Mouse (Mus musculus) embryonic facial prominence, embryonic 15.5 days (tissue): Measurements from ENCODE around the gene Wasf2. TPM values are rescaled to one million over a fixed set of nuclear protein-coding genes. Genes with fewer than 3 reads are reported as not detected.
A peak's percentile ranks its signal among the peaks of the same experiment; 100 is the strongest.
"Not testable (repeated sequence)": the region's sequence is repeated elsewhere in the genome, so short reads cannot be mapped to it uniquely, and the experiment has no call there.

Source experiments
- ATAC-seq: fragments of 200-750 bp; cut with Nextera tagmentation; 2 replicates; pipeline ENCODE4 v1.8.0; 2017; ENCODE audit warnings: low read depth, moderate TSS enrichment; ENCODE audit not compliant: insufficient number of reproducible peaks, low FRiP score, low TSS enrichment
- H3K27ac ChIP-seq: fragments of 300-500 bp; sonication (generic); replicated peaks from 2 replicates; pipeline ENCODE4 v1.5.1; 2015; ENCODE audit warnings: mild to moderate bottlenecking, inconsistent platforms
- H3K27me3 ChIP-seq: fragments of 300-500 bp; sonication (generic); 2 replicates; pipeline ENCODE4 v1.6.1; 2015; ENCODE audit warnings: inconsistent platforms
- H3K36me3 ChIP-seq: fragments of 300-500 bp; sonication (generic); 2 replicates; pipeline ENCODE4 v1.6.1; 2015; ENCODE audit warnings: mild to moderate bottlenecking, inconsistent platforms
- H3K4me1 ChIP-seq: fragments of 300-500 bp; sonication (generic); 2 replicates; pipeline ENCODE4 v1.6.1; 2015; ENCODE audit warnings: inconsistent platforms
- H3K4me2 ChIP-seq: fragments of 300-500 bp; sonication (generic); replicated peaks from 2 replicates; pipeline ENCODE4 v1.6.1; 2015; ENCODE audit warnings: mild to moderate bottlenecking, inconsistent platforms
- H3K4me3 ChIP-seq: fragments of 300-500 bp; sonication (generic); replicated peaks from 2 replicates; pipeline ENCODE4 v1.5.1; 2015; ENCODE audit warnings: mild to moderate bottlenecking, inconsistent platforms
- H3K9ac ChIP-seq: fragments of 300-500 bp; sonication (generic); 2 replicates; pipeline ENCODE4 v1.6.1; 2015; ENCODE audit warnings: inconsistent platforms
- H3K9me3 ChIP-seq: fragments of 300-500 bp; sonication (generic); replicated peaks from 2 replicates; pipeline ENCODE4 v1.6.1; 2016; ENCODE audit warnings: inconsistent platforms
- whole genome bisulfite sequencing: fragments of 180-500 bp; shearing (Covaris S2); methylation state at CpG from one replicate; pipeline ENCODE4 v1.1.7; 2015; 5-methylcytosine and 5-hydroxymethylcytosine counted together
- polyA plus RNA-seq: library from polyadenylated mRNA; unstranded; fragments of >200 nt; fragmentation: Nextera tagmentation; extraction: Ambion mirVana; gene quantifications from 2 replicates; pipeline ENCODE4 v1.2.1, GENCODE M21; 2015

Wasf2 gene
- polyA plus RNA-seq, 1 experiment from 2014 or later: 116 TPM

- Histone ChIP-seq H3K36me3 (no peaks in the 10 kb centered on the region), H3K9me3 (no peaks in the 10 kb centered on the region), H3K4me3 (no peak overlapping the region), H3K9ac (no peak overlapping the region), H3K27me3 (no peaks in the 10 kb centered on the region), H3K4me2 (no peak overlapping the region), H3K4me1 (peaks cover 92% of the 10 kb centered on the region), H3K27ac (peak overlapping the region; percentile 95)
- 64% methylated on average over 4 of the region's 4 CpGs for WGBS
- ATAC-seq: no peak
Measured at GRCm38 (mm10) chr4:133089802-133090201, 40.5 kb upstream of the Wasf2 start.

GRCm38 (mm10) chr4:133090276-133090719 is 40.0 kb upstream of the Wasf2 start:
- Histone ChIP-seq H3K9me3 (no peaks in the 10 kb centered on the region), H3K27me3 (no peaks in the 10 kb centered on the region), H3K27ac (peak overlapping the region; percentile 95), H3K4me1 (peaks cover 92% of the 10 kb centered on the region), H3K4me3 (no peak overlapping the region), H3K4me2 (peak overlapping the region; percentile 37), H3K36me3 (no peaks in the 10 kb centered on the region), H3K9ac (no peak overlapping the region)
- ATAC-seq: no peak; the same call in 1 of the 2 replicates
- WGBS: 17% methylated on average over 8 of the region's 8 CpGs

DNA sequence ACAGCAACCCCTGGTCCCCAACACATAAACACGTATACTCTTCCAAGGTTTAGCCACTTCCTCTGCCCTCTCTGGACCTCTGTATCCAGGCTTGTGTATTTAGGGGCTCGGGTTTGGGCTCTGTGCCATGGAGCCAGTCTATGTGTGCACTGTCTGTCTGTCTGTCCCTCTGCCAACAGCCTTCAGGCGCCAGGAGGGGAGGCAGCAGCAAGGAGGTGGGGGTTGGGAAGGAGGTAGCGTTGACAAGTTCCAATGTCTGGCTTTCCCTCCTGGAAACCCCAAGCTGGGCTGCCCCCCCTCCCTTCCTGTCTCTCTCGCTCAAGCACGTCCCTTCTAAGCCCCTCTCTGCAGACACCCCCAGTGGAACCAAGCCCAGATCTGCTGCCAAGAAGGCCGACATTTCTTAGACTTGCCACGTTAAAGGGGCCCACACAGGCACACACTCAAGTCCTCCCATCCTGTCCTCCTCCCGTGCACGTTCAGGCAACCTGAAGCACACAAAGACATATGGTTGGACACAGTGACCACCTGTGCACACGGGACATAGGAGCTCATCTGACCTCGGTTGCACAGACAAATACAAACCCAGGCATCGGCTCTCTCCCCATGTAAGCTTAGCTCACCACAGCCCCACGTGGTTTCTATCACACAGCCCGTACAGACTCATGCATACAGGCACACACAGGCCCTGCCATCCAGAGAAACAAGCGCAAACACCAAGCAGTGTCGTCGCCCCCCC is 39.4 kb upstream of the Wasf2 start:
- Histone ChIP-seq H3K4me2 (peak overlapping the region; percentile 37), H3K27me3 (no peaks in the 10 kb centered on the region), H3K27ac (peak overlapping the region; percentile 95), H3K36me3 (no peaks in the 10 kb centered on the region), H3K4me1 (peaks cover 90% of the 10 kb centered on the region), H3K4me3 (no peak overlapping the region), H3K9ac (no peak overlapping the region), H3K9me3 (no peaks in the 10 kb centered on the region)
- WGBS: 5% methylated on average over 18 of the region's 18 CpGs
- peak; percentile 70 for ATAC-seq

DNA sequence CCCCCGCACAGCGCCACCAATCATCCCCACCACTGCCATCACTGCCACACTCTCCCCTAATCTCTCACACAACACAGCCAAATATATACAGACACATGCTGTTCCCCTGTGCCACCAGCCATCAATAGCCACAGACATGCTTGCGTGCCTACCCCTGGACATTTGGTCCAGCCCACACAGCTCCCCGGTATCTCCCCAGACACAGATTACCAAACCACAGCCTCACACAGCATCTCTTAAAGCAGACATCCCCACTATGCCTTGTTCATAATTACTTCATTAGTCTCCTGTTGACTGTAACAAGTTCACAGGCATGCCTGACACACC is 38.9 kb upstream of the Wasf2 start:
- H3K27ac ChIP-seq: peak overlapping the region; percentile 95
- no peaks in the 10 kb centered on the region for H3K27me3 ChIP-seq
- no peak overlapping the region for H3K4me3 ChIP-seq
- H3K4me1 ChIP-seq: peaks cover 85% of the 10 kb centered on the region
- peak overlapping the region; percentile 37; the same call in 1 of the 2 replicates for H3K4me2 ChIP-seq
- no peaks in the 10 kb centered on the region for H3K9me3 ChIP-seq
- H3K36me3 ChIP-seq: no peaks in the 10 kb centered on the region
- H3K9ac ChIP-seq: no peak overlapping the region
- 48% methylated on average over 4 of the region's 4 CpGs for WGBS
- no peak for ATAC-seq

DNA sequence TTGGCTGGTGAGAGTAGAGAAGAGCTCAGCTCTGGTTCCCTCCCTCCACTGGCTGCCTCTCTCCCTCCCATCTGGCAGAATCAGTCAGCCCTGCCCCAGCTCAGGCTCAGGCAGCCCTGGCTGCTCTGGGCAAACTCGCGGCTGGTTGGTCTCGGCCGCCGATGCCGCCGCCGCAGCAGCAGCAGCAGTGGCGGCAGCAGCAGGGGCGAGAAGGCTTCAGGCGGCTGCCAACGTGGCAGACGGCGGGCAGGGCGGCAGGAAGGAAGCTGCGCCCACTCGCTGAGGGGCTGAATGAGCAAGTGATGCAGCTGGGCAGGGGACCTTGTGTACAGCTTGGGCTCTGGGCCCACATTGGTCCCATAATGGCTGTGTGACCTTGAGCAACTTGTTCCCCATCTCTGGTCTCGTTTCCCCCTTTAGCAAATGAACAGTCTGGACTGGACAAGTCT is 37.8 kb upstream of the Wasf2 start:
- Histone ChIP-seq H3K27ac (peak overlapping the region; percentile 95), H3K9me3 (no peaks in the 10 kb centered on the region), H3K36me3 (no peaks in the 10 kb centered on the region), H3K4me3 (peak overlapping the region; percentile 10; the same call in 1 of the 2 replicates), H3K4me2 (peak overlapping the region; percentile 46), H3K9ac (peak overlapping the region; percentile 16; the same call in 1 of the 2 replicates), H3K4me1 (peaks cover 75% of the 10 kb centered on the region), H3K27me3 (no peaks in the 10 kb centered on the region)
- WGBS: 5% methylated on average over 18 of the region's 18 CpGs
- ATAC-seq: peak; percentile 65

- Histone ChIP-seq H3K4me1 (peaks cover 69% of the 10 kb centered on the region), H3K9ac (no peak overlapping the region), H3K27me3 (no peaks in the 10 kb centered on the region), H3K36me3 (no peaks in the 10 kb centered on the region), H3K4me2 (no peak overlapping the region), H3K4me3 (no peak overlapping the region), H3K27ac (peak overlapping the region; percentile 95), H3K9me3 (no peaks in the 10 kb centered on the region)
- WGBS: 62% methylated on average over 6 of the region's 6 CpGs
- no peak for ATAC-seq
Measured at GRCm38 (mm10) chr4:133093056-133093455, 37.2 kb upstream of the Wasf2 start.

GRCm38 (mm10) chr4:133093481-133094033 is 36.7 kb upstream of the Wasf2 start:
- Histone ChIP-seq H3K9me3 (no peaks in the 10 kb centered on the region), H3K4me1 (peaks cover 67% of the 10 kb centered on the region), H3K27me3 (no peaks in the 10 kb centered on the region), H3K27ac (peak overlapping the region; percentile 95), H3K36me3 (no peaks in the 10 kb centered on the region), H3K9ac (no peak overlapping the region), H3K4me2 (0 out of 2 replicates have a peak overlapping the region, but pooled peaks have one; percentile 4), H3K4me3 (no peak overlapping the region)
- WGBS: 14% methylated on average over 6 of the region's 6 CpGs
- ATAC-seq: no peak

DNA sequence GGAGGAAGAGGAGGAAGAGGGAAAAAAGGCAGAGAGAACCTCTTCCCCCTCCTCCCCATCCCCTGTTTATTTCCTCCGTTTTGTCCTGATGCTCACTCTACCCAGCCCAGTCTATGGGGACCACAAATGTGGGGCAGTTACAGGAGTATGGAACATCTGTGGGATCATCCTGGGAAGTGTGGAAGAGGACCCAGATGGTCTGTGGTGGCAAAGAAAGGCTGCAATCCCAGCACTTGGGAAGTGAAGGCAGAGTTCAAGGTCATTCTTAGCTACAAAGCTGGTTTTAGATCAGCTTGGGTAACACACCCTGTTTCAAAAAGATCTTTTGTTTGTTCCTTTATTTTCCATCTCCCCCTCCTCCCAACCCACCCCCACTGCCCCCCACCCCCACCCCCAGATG is 36.0 kb upstream of the Wasf2 start:
- 38% methylated on average over 1 of the region's 1 CpGs for WGBS
- no peak overlapping the region for H3K4me2 ChIP-seq
- H3K4me3 ChIP-seq: no peak overlapping the region
- H3K4me1 ChIP-seq: peaks cover 65% of the 10 kb centered on the region
- no peak overlapping the region for H3K9ac ChIP-seq
- H3K27me3 ChIP-seq: no peaks in the 10 kb centered on the region
- no peak for ATAC-seq
- no peaks in the 10 kb centered on the region for H3K36me3 ChIP-seq
- no peaks in the 10 kb centered on the region for H3K9me3 ChIP-seq
- 0 out of 2 replicates have a peak overlapping the region, but pooled peaks have one; percentile 14 for H3K27ac ChIP-seq

DNA sequence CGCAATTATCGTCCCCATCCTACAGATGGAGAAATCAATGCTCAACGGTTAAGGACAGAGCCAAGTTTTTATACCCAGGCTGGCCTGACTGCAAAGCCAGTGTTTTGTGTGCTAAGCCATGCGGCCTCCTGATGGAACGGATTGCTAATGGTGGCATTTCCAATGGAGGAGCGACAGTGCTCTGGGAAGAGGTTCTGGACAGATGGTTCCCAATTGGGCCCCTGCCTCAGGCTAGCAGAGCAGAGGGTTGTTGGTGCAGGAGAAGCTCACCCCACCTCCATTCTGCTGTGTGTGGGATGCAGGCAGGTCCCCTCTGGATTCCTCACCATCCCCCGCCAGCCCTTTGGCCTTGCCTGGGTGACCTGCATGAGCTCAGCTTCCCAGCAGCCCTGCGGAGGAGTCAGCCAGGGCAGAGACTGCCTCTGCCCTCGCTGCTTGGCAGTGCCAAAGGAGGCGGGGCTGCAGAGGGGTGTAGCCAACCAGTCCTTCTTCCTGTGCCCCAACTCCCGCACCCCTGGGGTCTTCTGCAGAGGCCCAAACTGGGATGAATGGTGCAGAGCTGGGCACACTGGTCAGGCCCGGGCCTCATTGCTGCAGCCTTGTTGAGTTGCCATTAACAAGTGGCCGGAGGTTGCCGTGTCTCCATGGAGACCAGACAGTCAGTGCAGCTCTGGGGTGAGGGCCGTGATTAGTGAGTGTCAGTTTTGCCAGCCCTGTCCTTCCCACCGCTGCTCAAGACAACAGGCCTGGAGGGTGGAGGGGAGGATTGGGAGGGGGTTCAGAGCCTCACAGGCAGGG is 35.2 kb upstream of the Wasf2 start:
- WGBS: 40% methylated on average over 16 of the region's 16 CpGs
- no peaks in the 10 kb centered on the region for H3K36me3 ChIP-seq
- H3K27ac ChIP-seq: peak overlapping the region; percentile 92
- H3K9me3 ChIP-seq: no peaks in the 10 kb centered on the region
- peaks cover 56% of the 10 kb centered on the region for H3K4me1 ChIP-seq
- no peaks in the 10 kb centered on the region for H3K27me3 ChIP-seq
- peak; percentile 25 for ATAC-seq
- peak overlapping the region; percentile 45 for H3K4me2 ChIP-seq
- H3K4me3 ChIP-seq: peak overlapping the region; percentile 27
- H3K9ac ChIP-seq: 0 out of 2 replicates have a peak overlapping the region, but pooled peaks have one; percentile 1

DNA sequence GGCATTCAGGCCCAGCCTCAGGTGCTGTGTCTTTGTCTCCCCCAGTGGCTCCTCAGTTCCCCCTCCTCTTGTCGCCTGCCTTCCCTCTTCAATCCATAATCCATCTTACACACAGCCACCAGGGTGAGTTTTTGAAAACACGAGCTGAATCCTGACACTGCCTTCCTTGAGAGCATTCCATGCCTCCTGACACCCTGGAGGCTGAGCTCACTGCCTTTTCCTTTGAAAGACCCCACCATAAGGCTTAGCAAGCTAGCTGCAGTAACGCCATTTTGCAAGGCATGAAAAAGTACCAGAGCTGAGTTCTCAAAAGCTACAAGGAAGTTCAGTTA is 34.6 kb upstream of the Wasf2 start:
- 5% methylated on average over 3 of the region's 3 CpGs for WGBS
- Histone ChIP-seq H3K9ac (0 out of 2 replicates have a peak overlapping the region, but pooled peaks have one; percentile 1), H3K4me1 (peaks cover 50% of the 10 kb centered on the region), H3K4me3 (peak overlapping the region; percentile 27), H3K27ac (peak overlapping the region; percentile 92), H3K4me2 (peak overlapping the region; percentile 45)
- H3K27me3 ChIP-seq, ATAC-seq, H3K36me3 ChIP-seq, H3K9me3 ChIP-seq: not testable (repeated sequence)

DNA sequence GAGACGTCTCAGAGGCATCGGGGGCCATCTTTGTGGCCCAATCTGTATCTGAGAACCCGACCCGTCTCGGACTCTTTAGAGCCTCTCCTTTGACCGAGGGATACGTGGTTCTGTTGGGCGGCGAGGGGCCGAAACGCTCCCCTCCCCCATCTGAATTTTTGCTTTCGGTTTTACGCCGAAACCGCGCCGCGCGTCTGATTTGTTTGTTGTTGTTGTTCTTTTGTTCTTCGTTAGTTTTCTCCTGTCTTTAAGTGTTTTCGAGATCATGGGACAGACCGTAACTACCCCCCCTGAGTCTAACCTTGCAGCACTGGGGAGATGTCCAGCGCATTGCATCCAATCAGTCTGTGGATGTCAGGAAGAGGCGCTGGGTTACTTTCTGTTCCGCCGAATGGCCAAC is 33.6 kb upstream of the Wasf2 start:
- WGBS: 0% methylated on average over 15 of the region's 26 CpGs
- not testable (repeated sequence) for H3K4me2 ChIP-seq

More for the DNA sequence above, 33.6 kb upstream of the Wasf2 start:
- H3K4me1 ChIP-seq: peaks cover 42% of the 10 kb centered on the region
- peak overlapping the region; percentile 34 for H3K4me3 ChIP-seq
- H3K27me3 ChIP-seq, H3K27ac ChIP-seq, ATAC-seq, H3K9me3 ChIP-seq, H3K36me3 ChIP-seq, H3K9ac ChIP-seq: not testable (repeated sequence)
